Mouse (Mus musculus) hindbrain, embryonic 15.5 days (tissue): Measurements from ENCODE around the gene Tmco4. TPM values are rescaled to one million over a fixed set of nuclear protein-coding genes. Genes with fewer than 3 reads are reported as not detected.

ENCODE experiments used
- polyA plus RNA-seq: library from polyadenylated mRNA; unstranded; fragments of >200 nt; fragmentation: Nextera tagmentation; extraction: Ambion mirVana; gene quantifications from 2 replicates; pipeline ENCODE4 v1.2.1, GENCODE M21; 2015

The Tmco4 gene
- polyA plus RNA-seq, 1 experiment from 2014 or later = 1.0 TPM

Other genes starting within 250 kb of the Tmco4 start
- 0.51 and 0.54 TPM in 2 replicates for gene Pla2g2c, start 248.1 kb upstream of the Tmco4 start, polyA plus RNA-seq
- gene Ubxn10, start 235.7 kb upstream of the Tmco4 start, polyA plus RNA-seq = 3.7 and 4.3 TPM in 2 replicates
- 0.09 TPM in 1 of 2 replicates, not detected in the other for gene Pla2g2f, start 215.3 kb upstream of the Tmco4 start, polyA plus RNA-seq
- 0.64 and 0.93 TPM in 2 replicates for gene Pla2g2d, start 197.2 kb upstream of the Tmco4 start, polyA plus RNA-seq
- gene Pla2g5, start 109.4 kb upstream of the Tmco4 start, polyA plus RNA-seq = 0.39 and 0.64 TPM in 2 replicates
- not detected in 2 replicates for gene Gm13030, start 98.9 kb upstream of the Tmco4 start, polyA plus RNA-seq
- gene Pla2g2e, start 94.9 kb upstream of the Tmco4 start, polyA plus RNA-seq = not detected in 2 replicates
- gene Otud3, start 58.9 kb upstream of the Tmco4 start, polyA plus RNA-seq = 2.3 and 2.8 TPM in 2 replicates
- 0.12 and 0.17 TPM in 2 replicates for gene Rnf186, start 5.8 kb upstream of the Tmco4 start, polyA plus RNA-seq
- gene Htr6, start 102.7 kb downstream of the Tmco4 start, polyA plus RNA-seq = 0.43 and 0.83 TPM in 2 replicates
- 53.9 and 55.2 TPM in 2 replicates for gene Nbl1, start 120.1 kb downstream of the Tmco4 start, polyA plus RNA-seq
- gene Minos1, start 158.2 kb downstream of the Tmco4 start, polyA plus RNA-seq = 351 and 416 TPM in 2 replicates
- 331 and 334 TPM in 2 replicates for gene Capzb, start 220.0 kb downstream of the Tmco4 start, polyA plus RNA-seq